Mouse (Mus musculus): ENCODE data around the gene Wdr37. TPM values are rescaled to one million over a fixed set of nuclear protein-coding genes. Genes with fewer than 3 reads are reported as not detected.
A peak's percentile ranks its signal among the peaks of the same experiment; 100 is the strongest.
"Not testable (repeated sequence)": the region's sequence is repeated elsewhere in the genome, so short reads cannot be mapped to it uniquely, and the experiment has no call there.

Gene Wdr37
- 17.5 and 18.0 TPM in 2 replicates for polyA plus RNA-seq (2014; fragmentation: Nextera tagmentation; extraction: Ambion mirVana)

- Histone ChIP-seq H3K4me3 (ENCODE audit: low read depth, low read length) (peak within 1 kb of the TSS; percentile 93), H3K27ac (ENCODE audit: low read depth, low read length) (peak within 1 kb of the TSS; percentile 94), H3K4me2 (peak within 1 kb of the TSS; percentile 89), H3K4me1 (replicated peaks; ENCODE audit: control insufficient read depth, insufficient read depth, low read length) (peaks cover 7% of the 10 kb centered on the region), H3K9me3 (ENCODE audit: control insufficient read depth, low read length) (no peaks in the 10 kb centered on the region), H3K36me3 (ENCODE audit: control insufficient read depth, insufficient read depth, low read length) (no peaks in the 10 kb centered on the region; the same call in 1 of the 2 replicates), H3K27me3 (replicated peaks; ENCODE audit: control insufficient read depth, insufficient read depth, low read length) (no peaks in the 10 kb centered on the region), H3K9ac (ENCODE audit: low read depth, low read length) (peak within 1 kb of the TSS; percentile 85)
- no peak for DNase-seq (ENCODE audit: low spot score)
- peak; percentile 84 for ATAC-seq (replicated peaks; ENCODE audit: low FRiP score)
- WGBS, result under 1% methylated on average over 18 of the region's 18 CpGs
Observed at GRCm38 (mm10) chr13:8871314-8871962, at the start of gene Wdr37. TSS of gene Wdr37 (minus strand) at chr13:8871909.

DNA sequence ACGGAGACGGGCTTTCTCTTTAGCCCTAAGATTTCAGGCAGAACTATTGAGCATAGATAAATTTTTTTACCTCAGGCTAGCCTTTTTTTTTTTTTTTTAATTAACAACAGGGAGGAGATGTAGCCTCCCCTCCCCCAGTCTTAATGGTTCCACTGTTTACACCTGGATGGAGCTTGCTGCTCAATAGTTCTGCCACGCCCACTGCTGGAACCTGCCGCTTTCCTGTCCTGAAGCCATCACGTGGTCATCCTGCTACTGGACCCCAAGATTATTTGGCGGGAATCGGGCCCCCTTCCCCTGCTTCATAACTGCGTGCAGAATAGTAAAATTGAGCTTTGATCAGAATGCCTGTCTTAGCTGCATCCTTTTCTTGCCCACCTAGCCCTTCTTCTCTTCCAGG lies 42.2 kb upstream of the Wdr37 start:
- DNase-seq (ENCODE audit: low spot score); H3K9me3 ChIP-seq (ENCODE audit: control insufficient read depth, low read length); H3K4me2 ChIP-seq; H3K9ac ChIP-seq (ENCODE audit: low read depth, low read length); H3K36me3 ChIP-seq (ENCODE audit: control insufficient read depth, insufficient read depth, low read length); H3K4me3 ChIP-seq (ENCODE audit: low read depth, low read length); H3K27me3 ChIP-seq (replicated peaks; ENCODE audit: control insufficient read depth, insufficient read depth, low read length); ATAC-seq (replicated peaks; ENCODE audit: low FRiP score); H3K4me1 ChIP-seq (replicated peaks; ENCODE audit: control insufficient read depth, insufficient read depth, low read length); H3K27ac ChIP-seq (ENCODE audit: low read depth, low read length): not testable (repeated sequence)
- 87% methylated on average over 8 of the region's 8 CpGs for WGBS

DNA sequence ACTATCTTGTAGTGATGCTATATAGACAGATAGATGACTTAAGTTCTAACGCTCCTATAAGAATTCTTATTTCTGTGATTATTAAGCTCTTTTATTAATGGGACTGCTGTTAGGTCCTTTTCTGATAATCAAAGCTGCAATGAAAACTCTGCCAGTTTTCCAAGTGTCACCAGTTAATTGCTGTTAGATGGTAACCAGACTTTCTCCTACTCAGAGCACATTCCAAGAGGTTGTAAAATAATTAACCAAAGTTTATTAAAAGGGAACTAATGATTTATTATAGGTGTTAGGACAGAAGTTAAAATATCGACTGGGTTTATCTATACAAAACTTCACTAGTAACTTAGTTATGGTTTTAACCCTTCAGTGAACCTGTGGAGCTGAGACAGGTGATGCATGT lies 34.3 kb upstream of the Wdr37 start:
- WGBS, result 81% methylated on average over 2 of the region's 2 CpGs

DNA sequence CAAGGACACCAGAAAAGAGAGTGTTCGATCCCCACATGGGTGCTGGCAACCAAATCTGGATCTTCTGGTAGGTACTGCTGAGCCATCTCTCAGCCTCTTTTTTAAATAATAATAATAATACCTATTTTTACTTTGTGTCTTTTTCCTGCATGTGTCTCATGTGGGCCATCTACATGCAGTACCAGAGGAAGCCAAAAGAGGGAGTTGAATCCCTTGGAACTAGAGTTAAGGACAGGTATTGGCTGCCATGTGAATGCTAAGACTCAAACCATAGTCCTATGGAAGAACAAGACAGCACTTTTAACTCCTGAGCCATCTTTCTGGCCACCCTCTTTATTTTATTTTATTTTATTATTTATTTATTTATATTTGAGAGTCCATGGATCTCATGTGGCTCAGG lies 16.9 kb upstream of the Wdr37 start:
- H3K4me1 ChIP-seq (replicated peaks; ENCODE audit: control insufficient read depth, insufficient read depth, low read length), result peaks cover 6% of the 10 kb centered on the region
- no peaks in the 10 kb centered on the region for H3K9me3 ChIP-seq (ENCODE audit: control insufficient read depth, low read length)
- no peak overlapping the region for H3K4me2 ChIP-seq
- H3K36me3 ChIP-seq (ENCODE audit: control insufficient read depth, insufficient read depth, low read length), result peaks cover 14% of the 10 kb centered on the region; the same call in 1 of the 2 replicates
- WGBS, result 92% methylated on average over 1 of the region's 1 CpGs
- DNase-seq (ENCODE audit: low spot score), result no peak
- no peak overlapping the region for H3K27ac ChIP-seq (ENCODE audit: low read depth, low read length)
- H3K27me3 ChIP-seq (replicated peaks; ENCODE audit: control insufficient read depth, insufficient read depth, low read length), result no peaks in the 10 kb centered on the region
- no peak overlapping the region for H3K4me3 ChIP-seq (ENCODE audit: low read depth, low read length)
- ATAC-seq (replicated peaks; ENCODE audit: low FRiP score), result no peak
- H3K9ac ChIP-seq (ENCODE audit: low read depth, low read length), result no peak overlapping the region

More for the DNA sequence above, 34.3 kb upstream of the Wdr37 start:
- H3K27ac ChIP-seq (ENCODE audit: low read depth, low read length); H3K9ac ChIP-seq (ENCODE audit: low read depth, low read length); H3K4me3 ChIP-seq (ENCODE audit: low read depth, low read length); H3K36me3 ChIP-seq (ENCODE audit: control insufficient read depth, insufficient read depth, low read length); ATAC-seq (replicated peaks; ENCODE audit: low FRiP score); H3K27me3 ChIP-seq (replicated peaks; ENCODE audit: control insufficient read depth, insufficient read depth, low read length); H3K4me1 ChIP-seq (replicated peaks; ENCODE audit: control insufficient read depth, insufficient read depth, low read length); DNase-seq (ENCODE audit: low spot score); H3K9me3 ChIP-seq (ENCODE audit: control insufficient read depth, low read length); H3K4me2 ChIP-seq: not testable (repeated sequence)

GRCm38 (mm10) chr13:8886185-8886560 lies 14.5 kb upstream of the Wdr37 start:
- ATAC-seq (replicated peaks; ENCODE audit: low FRiP score), result no peak
- peak overlapping the region; percentile 79 for H3K4me3 ChIP-seq (ENCODE audit: low read depth, low read length)
- 4% methylated on average over 9 of the region's 9 CpGs for WGBS

GRCm38 (mm10) chr13:8885445-8886184 lies 13.9 kb upstream of the Wdr37 start, which contains the start of gene Idi1:
TSS of gene Idi1 (plus strand) at chr13:8885501.
- H3K27me3 ChIP-seq (replicated peaks; ENCODE audit: control insufficient read depth, insufficient read depth, low read length), result no peaks in the 10 kb centered on the region
- no peaks in the 10 kb centered on the region for H3K9me3 ChIP-seq (ENCODE audit: control insufficient read depth, low read length)
- ATAC-seq (replicated peaks; ENCODE audit: low FRiP score) (peak; percentile 99), DNase-seq (ENCODE audit: low spot score) (peak; percentile 99)
- peak within 1 kb of the TSS; percentile 81 for H3K9ac ChIP-seq (ENCODE audit: low read depth, low read length)
- H3K4me3 ChIP-seq (ENCODE audit: low read depth, low read length), result peak within 1 kb of the TSS; percentile 79
- H3K36me3 ChIP-seq (ENCODE audit: control insufficient read depth, insufficient read depth, low read length), result peaks cover 14% of the 10 kb centered on the region; the same call in 1 of the 2 replicates
- H3K4me2 ChIP-seq, result peak within 1 kb of the TSS; percentile 85
- H3K4me1 ChIP-seq (replicated peaks; ENCODE audit: control insufficient read depth, insufficient read depth, low read length), result peaks cover 6% of the 10 kb centered on the region
- H3K27ac ChIP-seq (ENCODE audit: low read depth, low read length), result peak within 1 kb of the TSS; percentile 84
- under 1% methylated on average over 46 of the region's 46 CpGs for WGBS

More at GRCm38 (mm10) chr13:8886185-8886560, 14.5 kb upstream of the Wdr37 start:
- Histone ChIP-seq H3K9me3 (ENCODE audit: control insufficient read depth, low read length) (no peaks in the 10 kb centered on the region), H3K36me3 (ENCODE audit: control insufficient read depth, insufficient read depth, low read length) (peaks cover 14% of the 10 kb centered on the region; the same call in 1 of the 2 replicates), H3K4me2 (peak overlapping the region; percentile 85), H3K4me1 (replicated peaks; ENCODE audit: control insufficient read depth, insufficient read depth, low read length) (peaks cover 6% of the 10 kb centered on the region), H3K27ac (ENCODE audit: low read depth, low read length) (peak overlapping the region; percentile 55; the same call in 1 of the 2 replicates), H3K27me3 (replicated peaks; ENCODE audit: control insufficient read depth, insufficient read depth, low read length) (no peaks in the 10 kb centered on the region), H3K9ac (ENCODE audit: low read depth, low read length) (peak overlapping the region; percentile 81)
- DNase-seq (ENCODE audit: low spot score), result no peak

DNA sequence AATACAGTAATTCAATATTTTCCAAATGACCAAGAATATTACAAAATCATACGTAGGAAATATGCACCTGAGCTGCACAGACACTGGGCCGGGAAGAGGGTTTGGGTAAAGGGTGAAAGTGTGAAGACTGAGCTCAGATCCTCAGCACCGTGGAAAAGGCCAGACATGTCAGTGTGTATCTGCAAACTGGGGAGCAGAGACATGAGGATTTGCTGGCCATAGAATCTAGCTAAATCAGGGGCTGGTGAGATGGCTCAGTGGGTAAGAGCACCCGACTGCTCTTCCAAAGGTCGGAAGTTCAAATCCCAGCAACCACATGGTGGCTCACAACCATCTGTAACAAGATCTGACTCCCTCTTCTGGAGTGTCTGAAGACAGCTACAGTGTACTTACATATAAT lies 12.2 kb upstream of the Wdr37 start:
- WGBS, result 74% methylated on average over 5 of the region's 5 CpGs
- H3K4me2 ChIP-seq; H3K27me3 ChIP-seq (replicated peaks; ENCODE audit: control insufficient read depth, insufficient read depth, low read length); H3K27ac ChIP-seq (ENCODE audit: low read depth, low read length); H3K36me3 ChIP-seq (ENCODE audit: control insufficient read depth, insufficient read depth, low read length); ATAC-seq (replicated peaks; ENCODE audit: low FRiP score); H3K4me1 ChIP-seq (replicated peaks; ENCODE audit: control insufficient read depth, insufficient read depth, low read length); H3K9ac ChIP-seq (ENCODE audit: low read depth, low read length); H3K4me3 ChIP-seq (ENCODE audit: low read depth, low read length); DNase-seq (ENCODE audit: low spot score); H3K9me3 ChIP-seq (ENCODE audit: control insufficient read depth, low read length): not testable (repeated sequence)

- WGBS, result 74% methylated on average over 3 of the region's 3 CpGs
- Histone ChIP-seq H3K27me3 (replicated peaks; ENCODE audit: control insufficient read depth, insufficient read depth, low read length) (no peaks in the 10 kb centered on the region), H3K27ac (ENCODE audit: low read depth, low read length) (no peak overlapping the region), H3K4me3 (ENCODE audit: low read depth, low read length) (no peak overlapping the region), H3K9ac (ENCODE audit: low read depth, low read length) (no peak overlapping the region), H3K36me3 (ENCODE audit: control insufficient read depth, insufficient read depth, low read length) (no peaks in the 10 kb centered on the region), H3K9me3 (ENCODE audit: control insufficient read depth, low read length) (no peaks in the 10 kb centered on the region), H3K4me1 (replicated peaks; ENCODE audit: control insufficient read depth, insufficient read depth, low read length) (no peaks in the 10 kb centered on the region), H3K4me2 (no peak overlapping the region)
- ATAC-seq (replicated peaks; ENCODE audit: low FRiP score) (no peak), DNase-seq (ENCODE audit: low spot score) (no peak)
Observed at GRCm38 (mm10) chr13:8881611-8882010, 9.9 kb upstream of the Wdr37 start.

Measured in liver, embryonic 11.5 days (tissue).